Mouse (Mus musculus): ENCODE measurements around the gene Faim2. TPM values are rescaled to one million over a fixed set of nuclear protein-coding genes. Genes with fewer than 3 reads are reported as not detected.

Gene Faim2
- total RNA-seq, 1 experiment: 0.89 TPM

DNA sequence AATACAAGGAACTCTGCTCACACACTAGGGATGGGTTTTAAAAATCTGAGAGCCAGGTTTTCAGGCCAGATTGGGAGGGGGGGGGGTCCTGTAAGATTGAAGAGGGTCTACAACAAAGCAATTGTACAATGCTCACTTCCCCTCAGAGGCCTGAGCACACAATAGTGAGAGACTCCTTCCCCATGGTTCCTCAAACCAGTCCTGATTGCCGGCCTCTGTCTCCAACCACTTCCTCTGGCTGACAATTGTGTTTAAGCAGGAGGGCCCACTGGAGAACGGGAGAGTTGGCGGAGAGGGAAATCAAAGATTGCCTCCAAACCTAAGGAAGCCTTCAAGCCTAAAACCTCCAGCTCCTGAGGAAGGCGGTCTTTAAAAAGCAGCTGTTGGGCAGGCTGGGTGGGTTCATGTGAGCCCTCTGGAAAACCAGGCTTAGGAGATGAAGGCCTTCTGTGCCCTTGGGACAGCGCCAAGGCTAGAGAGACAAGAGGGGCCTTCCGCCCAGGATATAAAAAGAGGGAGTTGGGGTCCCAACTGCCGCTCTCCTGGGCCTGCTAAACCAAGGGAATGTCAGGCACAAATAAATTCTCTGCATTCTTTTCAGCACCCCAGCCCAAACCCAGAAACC lies 71.5 kb downstream of the Faim2 start:
- H3K4me3 ChIP-seq (ENCODE audit: insufficient read depth in 1 of 2, low read depth in 1 of 2, low read length in 2 of 2, poor library complexity in 1 of 2, severe bottlenecking in 1 of 2): peak overlapping the region; percentile 91 to 100
- H3K4me1 ChIP-seq (ENCODE audit: control insufficient read depth in 2 of 2, insufficient read depth in 2 of 2, low read length in 2 of 2, poor library complexity in 1 of 2): peaks cover 2 to 17% of the 10 kb centered on the region in 2 experiments
- no peak overlapping the region for H3K27ac ChIP-seq (ENCODE audit: insufficient read depth, low read depth, low read length, poor library complexity, severe bottlenecking)
- no peaks in the 10 kb centered on the region for H3K9me3 ChIP-seq (ENCODE audit: control insufficient read depth, insufficient read depth, low read depth, low read length)
- H3K36me3 ChIP-seq (ENCODE audit: control insufficient read depth, insufficient read depth, low read length, poor library complexity, severe bottlenecking): no peaks in the 10 kb centered on the region
- H3K9ac ChIP-seq (ENCODE audit: insufficient read depth, low read depth, low read length, poor library complexity, severe bottlenecking): peak overlapping the region; percentile 67
- in situ Hi-C loops (cut with MboI; ENCODE audit: low sequenced_read_pairs in 2 of 2, unreplicated experiment in 2 of 2): no loop called here
- no peak for DNase-seq (ENCODE audit: low read depth, low spot score)
- TF ChIP-seq HCFC1 (IDR thresholded peaks at IDR 0.05; ENCODE audit: borderline replicate concordance, insufficient read depth, low read length): no peak
- TF ChIP-seq CHD2 (IDR thresholded peaks at IDR 0.05; ENCODE audit: low read depth, low read length): no peak
- no peak for TF ChIP-seq MAFK (IDR thresholded peaks at IDR 0.05; ENCODE audit: insufficient read depth, low read depth, low read length)
- no peak for TF ChIP-seq ZNF384 (IDR thresholded peaks at IDR 0.05; ENCODE audit: low read depth, low read length)
- no peak for TF ChIP-seq ZC3H11A (IDR thresholded peaks at IDR 0.05; ENCODE audit: borderline replicate concordance, low read depth, low read length)

DNA sequence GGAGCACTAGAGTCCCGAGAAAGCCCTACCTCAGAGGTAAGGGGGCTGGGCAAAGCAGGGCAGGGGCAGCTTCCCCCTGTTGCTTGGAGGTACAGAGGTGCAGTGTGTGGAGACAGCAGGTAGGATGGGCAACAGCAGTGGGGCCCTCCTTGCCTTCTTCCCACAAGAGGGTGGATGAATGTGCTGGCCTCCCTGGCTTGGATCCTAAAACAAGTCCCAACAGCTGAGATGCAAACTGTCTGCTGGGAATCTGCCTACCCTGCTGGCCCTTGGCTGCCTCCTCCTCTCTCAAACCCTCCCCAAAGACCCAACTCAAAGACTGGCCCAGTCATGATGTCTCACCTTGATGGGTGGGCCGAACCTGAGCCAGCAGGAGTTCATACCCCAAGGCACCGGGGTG lies 72.5 kb downstream of the Faim2 start:
- TF ChIP-seq CHD2 (IDR thresholded peaks at IDR 0.05; ENCODE audit: low read depth, low read length) (no peak), ZC3H11A (IDR thresholded peaks at IDR 0.05; ENCODE audit: borderline replicate concordance, low read depth, low read length) (no peak), MAFK (IDR thresholded peaks at IDR 0.05; ENCODE audit: insufficient read depth, low read depth, low read length) (no peak), ZNF384 (IDR thresholded peaks at IDR 0.05; ENCODE audit: low read depth, low read length) (no peak), HCFC1 (IDR thresholded peaks at IDR 0.05; ENCODE audit: borderline replicate concordance, insufficient read depth, low read length) (no peak)
- no peak for DNase-seq (ENCODE audit: low read depth, low spot score)
- peaks cover 2 to 17% of the 10 kb centered on the region in 2 experiments for H3K4me1 ChIP-seq (ENCODE audit: control insufficient read depth in 2 of 2, insufficient read depth in 2 of 2, low read length in 2 of 2, poor library complexity in 1 of 2)
- H3K36me3 ChIP-seq (ENCODE audit: control insufficient read depth, insufficient read depth, low read length, poor library complexity, severe bottlenecking): no peaks in the 10 kb centered on the region
- H3K4me3 ChIP-seq (ENCODE audit: insufficient read depth in 1 of 2, low read depth in 1 of 2, low read length in 2 of 2, poor library complexity in 1 of 2, severe bottlenecking in 1 of 2): no peak overlapping the region
- H3K9me3 ChIP-seq (ENCODE audit: control insufficient read depth, insufficient read depth, low read depth, low read length): no peaks in the 10 kb centered on the region
- in situ Hi-C loops (cut with MboI; ENCODE audit: low sequenced_read_pairs in 2 of 2, unreplicated experiment in 2 of 2): no loop called here
- H3K27ac ChIP-seq (ENCODE audit: insufficient read depth, low read depth, low read length, poor library complexity, severe bottlenecking): no peak overlapping the region
- no peak overlapping the region for H3K9ac ChIP-seq (ENCODE audit: insufficient read depth, low read depth, low read length, poor library complexity, severe bottlenecking)

DNA sequence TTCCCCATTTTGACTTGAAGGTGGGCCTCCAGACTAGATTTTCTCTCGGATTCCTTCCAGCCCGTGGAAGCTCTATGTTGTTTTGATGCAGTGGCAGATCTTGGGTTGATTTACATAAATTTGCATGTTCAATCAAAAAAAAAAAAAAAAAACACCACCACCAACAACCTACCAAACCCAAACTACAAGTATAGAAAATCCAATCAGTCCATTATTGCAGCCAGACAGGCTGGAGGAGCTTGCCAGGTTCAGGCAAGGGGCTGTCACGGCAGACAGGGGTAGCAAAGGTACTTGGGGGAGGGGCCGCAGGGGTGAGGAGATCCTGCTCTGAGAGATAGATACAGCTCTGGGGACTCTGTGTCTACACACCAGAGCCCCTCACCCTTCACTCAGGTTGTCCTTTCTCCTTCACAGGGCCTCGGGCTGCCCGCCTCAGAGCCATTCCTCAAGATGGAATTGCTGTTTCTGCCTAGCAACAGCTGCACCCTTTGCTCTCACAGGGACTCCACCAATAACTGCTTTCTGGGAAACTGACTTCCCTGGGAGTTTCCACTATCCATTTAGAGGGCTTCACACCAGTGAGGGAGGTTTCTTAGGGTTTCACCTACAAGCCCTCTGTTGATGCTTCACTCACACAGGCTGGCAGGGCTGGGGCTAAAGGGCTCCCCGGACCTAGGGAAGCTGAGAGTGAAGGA lies 73.2 kb downstream of the Faim2 start:
- in situ Hi-C loops (cut with MboI; ENCODE audit: low sequenced_read_pairs in 2 of 2, unreplicated experiment in 2 of 2): no loop called here
- no peaks in the 10 kb centered on the region for H3K9me3 ChIP-seq (ENCODE audit: control insufficient read depth, insufficient read depth, low read depth, low read length)
- no peak overlapping the region for H3K27ac ChIP-seq (ENCODE audit: insufficient read depth, low read depth, low read length, poor library complexity, severe bottlenecking)
- TF ChIP-seq MAFK (IDR thresholded peaks at IDR 0.05; ENCODE audit: insufficient read depth, low read depth, low read length) (no peak), CHD2 (IDR thresholded peaks at IDR 0.05; ENCODE audit: low read depth, low read length) (no peak), ZC3H11A (IDR thresholded peaks at IDR 0.05; ENCODE audit: borderline replicate concordance, low read depth, low read length) (no peak), ZNF384 (IDR thresholded peaks at IDR 0.05; ENCODE audit: low read depth, low read length) (peak; percentile 55; the same call in 1 of the 2 replicates), HCFC1 (IDR thresholded peaks at IDR 0.05; ENCODE audit: borderline replicate concordance, insufficient read depth, low read length) (no peak)
- no peak overlapping the region for H3K4me3 ChIP-seq (ENCODE audit: insufficient read depth in 1 of 2, low read depth in 1 of 2, low read length in 2 of 2, poor library complexity in 1 of 2, severe bottlenecking in 1 of 2)
- no peak for DNase-seq (ENCODE audit: low read depth, low spot score)
- peaks cover 2 to 17% of the 10 kb centered on the region in 2 experiments for H3K4me1 ChIP-seq (ENCODE audit: control insufficient read depth in 2 of 2, insufficient read depth in 2 of 2, low read length in 2 of 2, poor library complexity in 1 of 2)
- H3K9ac ChIP-seq (ENCODE audit: insufficient read depth, low read depth, low read length, poor library complexity, severe bottlenecking): no peak overlapping the region
- H3K36me3 ChIP-seq (ENCODE audit: control insufficient read depth, insufficient read depth, low read length, poor library complexity, severe bottlenecking): no peaks in the 10 kb centered on the region

DNA sequence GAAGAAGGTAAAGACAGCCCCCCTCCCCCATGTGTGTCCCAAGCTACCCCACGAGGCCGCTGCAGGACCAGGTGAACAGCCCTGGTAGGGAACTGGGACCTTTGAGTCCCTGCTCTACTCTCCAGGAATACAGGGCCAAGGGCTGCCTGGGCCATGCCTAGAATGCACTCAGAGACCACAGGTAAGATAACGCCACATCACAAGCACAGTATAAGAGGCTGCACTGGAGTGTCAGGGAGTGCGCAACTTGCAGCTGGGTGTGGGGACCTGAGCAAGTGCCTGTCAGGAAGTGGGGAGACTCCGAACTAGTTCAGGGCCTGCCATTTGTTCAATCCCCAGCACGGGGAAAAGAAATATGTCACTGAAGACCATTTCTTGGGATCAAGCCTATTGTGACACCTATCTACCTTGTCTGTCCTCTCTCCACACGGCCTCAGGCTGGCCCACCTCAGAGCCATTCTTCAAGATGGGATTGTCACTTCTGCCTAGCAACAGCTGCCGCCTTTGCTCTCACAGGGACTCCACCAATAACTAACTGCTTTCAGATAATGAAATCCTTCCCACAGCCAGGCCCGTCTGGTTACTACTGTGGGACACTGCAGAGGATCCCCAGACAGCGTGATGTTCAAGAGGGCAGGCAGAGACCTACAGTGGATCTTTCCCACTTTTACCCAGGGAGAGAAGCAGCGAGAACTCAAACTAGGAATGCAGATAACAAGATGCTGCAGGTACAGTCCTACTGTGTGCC lies 74.6 kb downstream of the Faim2 start:
- no peaks in the 10 kb centered on the region for H3K36me3 ChIP-seq (ENCODE audit: control insufficient read depth, insufficient read depth, low read length, poor library complexity, severe bottlenecking)
- TF ChIP-seq HCFC1 (IDR thresholded peaks at IDR 0.05; ENCODE audit: borderline replicate concordance, insufficient read depth, low read length): no peak
- TF ChIP-seq MAFK (IDR thresholded peaks at IDR 0.05; ENCODE audit: insufficient read depth, low read depth, low read length): no peak
- no peak for TF ChIP-seq CHD2 (IDR thresholded peaks at IDR 0.05; ENCODE audit: low read depth, low read length)
- TF ChIP-seq ZNF384 (IDR thresholded peaks at IDR 0.05; ENCODE audit: low read depth, low read length): no peak
- no peak for TF ChIP-seq ZC3H11A (IDR thresholded peaks at IDR 0.05; ENCODE audit: borderline replicate concordance, low read depth, low read length)
- in situ Hi-C loops (cut with MboI; ENCODE audit: low sequenced_read_pairs in 2 of 2, unreplicated experiment in 2 of 2): no loop called here
- H3K27ac ChIP-seq (ENCODE audit: insufficient read depth, low read depth, low read length, poor library complexity, severe bottlenecking): no peak overlapping the region
- no peaks in the 10 kb centered on the region for H3K9me3 ChIP-seq (ENCODE audit: control insufficient read depth, insufficient read depth, low read depth, low read length)
- no peak overlapping the region for H3K9ac ChIP-seq (ENCODE audit: insufficient read depth, low read depth, low read length, poor library complexity, severe bottlenecking)
- peaks cover 2 to 19% of the 10 kb centered on the region in 2 experiments; a peak in 3 of 4 replicates for H3K4me1 ChIP-seq (ENCODE audit: control insufficient read depth in 2 of 2, insufficient read depth in 2 of 2, low read length in 2 of 2, poor library complexity in 1 of 2)
- no peak for DNase-seq (ENCODE audit: low read depth, low spot score)
- H3K4me3 ChIP-seq (ENCODE audit: insufficient read depth in 1 of 2, low read depth in 1 of 2, low read length in 2 of 2, poor library complexity in 1 of 2, severe bottlenecking in 1 of 2): no peak overlapping the region
